Comparison of ENCODE assay signal across 23 mouse cellular contexts in the genomic region with DNA sequence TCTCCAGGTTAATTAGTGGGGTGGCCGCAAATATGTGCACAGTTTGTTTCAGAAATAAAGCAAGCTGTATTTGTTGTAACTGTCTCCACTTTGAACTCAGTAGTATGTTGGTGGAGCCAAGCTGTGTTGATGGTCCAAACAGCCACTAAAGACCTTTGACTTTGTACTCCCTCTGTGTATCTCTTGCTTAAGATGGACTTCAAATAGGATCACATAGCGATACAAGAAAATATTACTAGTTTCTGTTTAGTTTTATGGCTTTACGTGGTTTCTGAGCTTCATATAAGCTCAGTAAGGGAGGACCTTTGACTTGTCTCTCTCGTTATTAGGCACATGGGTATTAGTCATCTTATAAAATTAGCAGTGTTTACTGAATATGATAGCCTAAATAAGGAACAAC.
A peak's percentile ranks its signal among the peaks of the same experiment; 100 is the strongest.
DNase-seq lines count a peak whose midpoint lies in the region; ATAC-seq and TF ChIP-seq lines count a peak whose summit lies in the region.
"Had no signal": no experiment of that assay in that cellular context is flagged by ENCODE, and none has a peak within 500 bp of the region (broad histone marks: within the 10 kb centered on the region; RNA-seq: fewer than 3 reads in every experiment).

No protein-coding gene starts in this region.

- DNase-seq in liver, adult 2 months (ENCODE audit: extremely low read depth, low read depth, low spot score), result peak; percentile 97
- DNase-seq in liver, embryonic 11.5 days (ENCODE audit: low spot score), result no peak
- DNase-seq in frontal cortex, postnatal 36 days (ENCODE audit: low spot score in 2 of 2), result no peak
- DNase-seq: adrenal gland, adult 8-10 months; adrenal gland, postnatal 36 days; B cell, adult 2 months; cerebellum, adult 18-20 months; cerebellum, adult 9-11 months; cerebellum, postnatal 36 days; gastrocnemius, postnatal 14 days; heart, postnatal 14 days; kidney, adult 2 months had no signal

- no peak for TF ChIP-seq CTCF in liver, adult 2 months (IDR thresholded peaks at IDR 0.05; ENCODE audit: low read depth, low read length)
- no peak for TF ChIP-seq CTCF in bone marrow macrophage, adult 2 months (IDR thresholded peaks at IDR 0.05; ENCODE audit: low read depth, low read length)

- 19% methylated on average over 4 of the region's 4 CpGs for WGBS in liver, adult 2 months
- 87% methylated on average over 4 of the region's 4 CpGs for WGBS in liver, embryonic 11.5 days
- WGBS in intestine, embryonic 15.5 days, result 69% methylated on average over 4 of the region's 4 CpGs
- WGBS in forebrain, embryonic 15.5 days, result 87% methylated on average over 4 of the region's 4 CpGs

- no peaks in the 10 kb centered on the region for H3K9me3 ChIP-seq in liver, embryonic 11.5 days (ENCODE audit: control insufficient read depth, low read length)
- H3K9me3 ChIP-seq in intestine, embryonic 15.5 days, result no peaks in the 10 kb centered on the region
- H3K9me3 ChIP-seq in forebrain, embryonic 15.5 days, result no peaks in the 10 kb centered on the region
- H3K9me3 ChIP-seq: heart, embryonic 10.5 days; heart, embryonic 15.5 days; hindbrain, embryonic 15.5 days had no signal

- no peak for ATAC-seq in liver, embryonic 11.5 days (replicated peaks; ENCODE audit: low FRiP score)
- ATAC-seq in intestine, embryonic 15.5 days, result peak; percentile 64
- ATAC-seq in forebrain, embryonic 15.5 days (replicated peaks), result no peak
- ATAC-seq: CD4-positive, CD25-positive, alpha-beta regulatory T cell, adult 4 months; forebrain, embryonic 14.5 days; inflammation-experienced regulatory T-cells, adult 6 months had no signal

- H3K79me2 ChIP-seq in liver, adult 2 months (ENCODE audit: control insufficient read depth, insufficient read depth, low read length), result peaks cover 4% of the 10 kb centered on the region; the same call in 1 of the 2 replicates
- H3K79me2 ChIP-seq in myocyte (ENCODE audit: control insufficient read depth, insufficient read depth), result no peaks in the 10 kb centered on the region

- H3K4me2 ChIP-seq in liver, embryonic 11.5 days, result no peak overlapping the region
- no peak overlapping the region for H3K4me2 ChIP-seq in intestine, embryonic 15.5 days (replicated peaks)
- H3K4me2 ChIP-seq in myocyte (ENCODE audit: low read depth), result peak overlapping the region; percentile 39
- no peak overlapping the region for H3K4me2 ChIP-seq in forebrain, embryonic 15.5 days (replicated peaks)
- H3K4me2 ChIP-seq: heart, embryonic 15.5 days; hindbrain, embryonic 15.5 days had no signal

- no peaks in the 10 kb centered on the region for H3K27me3 ChIP-seq in liver, adult 2 months (ENCODE audit: control insufficient read depth, insufficient read depth, low read length)
- no peaks in the 10 kb centered on the region for H3K27me3 ChIP-seq in liver, embryonic 11.5 days (replicated peaks; ENCODE audit: control insufficient read depth, insufficient read depth, low read length)
- H3K27me3 ChIP-seq in intestine, embryonic 15.5 days (replicated peaks), result no peaks in the 10 kb centered on the region
- H3K27me3 ChIP-seq in myocyte (ENCODE audit: control insufficient read depth, insufficient read depth, insufficient read length), result no peaks in the 10 kb centered on the region
- H3K27me3 ChIP-seq in forebrain, embryonic 15.5 days, result no peaks in the 10 kb centered on the region
- H3K27me3 ChIP-seq: heart, embryonic 15.5 days; hindbrain, embryonic 15.5 days had no signal

- H3ac ChIP-seq in myocyte (ENCODE audit: control insufficient read depth, insufficient read length), result no peak overlapping the region

- peak overlapping the region; percentile 42; the same call in 1 of the 2 replicates for H3K4me3 ChIP-seq in liver, adult 2 months (ENCODE audit: insufficient read depth, low read depth, low read length)
- H3K4me3 ChIP-seq in liver, embryonic 11.5 days (ENCODE audit: low read depth, low read length), result no peak overlapping the region
- H3K4me3 ChIP-seq in bone marrow macrophage, adult 2 months (ENCODE audit: insufficient read depth, low read length), result no peak overlapping the region
- H3K4me3 ChIP-seq in intestine, embryonic 15.5 days (replicated peaks), result no peak overlapping the region
- no peak overlapping the region for H3K4me3 ChIP-seq in myocyte
- H3K4me3 ChIP-seq in forebrain, embryonic 15.5 days, result no peak overlapping the region
- H3K4me3 ChIP-seq: heart, embryonic 10.5 days; heart, embryonic 15.5 days; hindbrain, embryonic 15.5 days had no signal

- H3K27ac ChIP-seq in liver, adult 2 months (replicated peaks; ENCODE audit: insufficient read depth, low read depth, low read length), result peak overlapping the region; percentile 60
- H3K27ac ChIP-seq in liver, embryonic 11.5 days (ENCODE audit: low read depth, low read length), result no peak overlapping the region
- H3K27ac ChIP-seq in bone marrow macrophage, adult 2 months (ENCODE audit: insufficient read depth, low read depth, low read length), result peak overlapping the region; percentile 95
- H3K27ac ChIP-seq in intestine, embryonic 15.5 days, result no peak overlapping the region; the same call in 1 of the 2 replicates
- no peak overlapping the region for H3K27ac ChIP-seq in forebrain, embryonic 15.5 days (replicated peaks)
- H3K27ac ChIP-seq: heart, embryonic 10.5 days; heart, embryonic 15.5 days; hindbrain, embryonic 15.5 days had no signal

- peaks cover 18% of the 10 kb centered on the region for H3K4me1 ChIP-seq in liver, adult 2 months (ENCODE audit: control insufficient read depth, insufficient read depth, low read length)
- no peaks in the 10 kb centered on the region for H3K4me1 ChIP-seq in liver, embryonic 11.5 days (replicated peaks; ENCODE audit: control insufficient read depth, insufficient read depth, low read length)
- peaks cover 46% of the 10 kb centered on the region for H3K4me1 ChIP-seq in bone marrow macrophage, adult 2 months (ENCODE audit: control insufficient read depth, insufficient read depth, low read length)
- H3K4me1 ChIP-seq in intestine, embryonic 15.5 days (replicated peaks), result no peaks in the 10 kb centered on the region
- H3K4me1 ChIP-seq in forebrain, embryonic 15.5 days, result 0 out of 2 replicates have a peak, but pooled peaks cover 6% of the 10 kb centered on the region
- H3K4me1 ChIP-seq: hindbrain, embryonic 15.5 days had no signal

- H3K9ac ChIP-seq in liver, adult 2 months (ENCODE audit: low read depth, low read length), result no peak overlapping the region
- no peak overlapping the region for H3K9ac ChIP-seq in liver, embryonic 11.5 days (ENCODE audit: low read depth, low read length)
- no peak overlapping the region for H3K9ac ChIP-seq in intestine, embryonic 15.5 days
- no peak overlapping the region for H3K9ac ChIP-seq in forebrain, embryonic 15.5 days (replicated peaks)
- H3K9ac ChIP-seq: heart, embryonic 15.5 days; hindbrain, embryonic 15.5 days had no signal

- H3K36me3 ChIP-seq in liver, adult 2 months (ENCODE audit: control insufficient read depth, insufficient read depth, low read length), result no peaks in the 10 kb centered on the region
- H3K36me3 ChIP-seq in liver, embryonic 11.5 days (ENCODE audit: control insufficient read depth, insufficient read depth, low read length), result no peaks in the 10 kb centered on the region
- H3K36me3 ChIP-seq in intestine, embryonic 15.5 days, result no peaks in the 10 kb centered on the region
- no peaks in the 10 kb centered on the region for H3K36me3 ChIP-seq in myocyte (ENCODE audit: control insufficient read depth, insufficient read depth)
- no peaks in the 10 kb centered on the region for H3K36me3 ChIP-seq in forebrain, embryonic 15.5 days
- H3K36me3 ChIP-seq: G1E; heart, embryonic 10.5 days; heart, embryonic 15.5 days; hindbrain, embryonic 15.5 days had no signal

- no peak for TF ChIP-seq POLR2A in liver, adult 2 months (IDR thresholded peaks at IDR 0.05; ENCODE audit: extremely low read depth, insufficient read depth, low read length)
- TF ChIP-seq POLR2A in bone marrow macrophage, adult 2 months (IDR thresholded peaks at IDR 0.05; ENCODE audit: borderline replicate concordance, low read depth, low read length), result no peak
- no peak for TF ChIP-seq POLR2A in myocyte (IDR thresholded peaks at IDR 0.05; ENCODE audit: insufficient read length, low read depth)

TF ChIP-seq in myocyte, 11 proteins besides CTCF, POLR2A, EP300 and RAD21:
- no peak for TF ChIP-seq POLR2AphosphoS2 (IDR thresholded peaks at IDR 0.05; ENCODE audit: insufficient read length, low read depth)
- no peak for TF ChIP-seq MYOG (IDR thresholded peaks at IDR 0.05; ENCODE audit: control insufficient read depth in 1 of 3, insufficient read depth in 1 of 3, insufficient read length in 2 of 3, low read depth in 2 of 3)
- TF ChIP-seq TCF3 (IDR thresholded peaks at IDR 0.05; ENCODE audit: insufficient read length, low read depth), result no peak
- no peak for TF ChIP-seq MYOD1 (IDR thresholded peaks at IDR 0.05; ENCODE audit: control insufficient read depth in 1 of 3, insufficient read length in 2 of 3, low read depth in 2 of 3)
- TF ChIP-seq E2F4 (IDR thresholded peaks at IDR 0.05; ENCODE audit: insufficient read depth), result no peak
- no peak for TF ChIP-seq MAX (IDR thresholded peaks at IDR 0.05; ENCODE audit: low read depth)
- TF ChIP-seq REST (IDR thresholded peaks at IDR 0.05; ENCODE audit: insufficient read depth, insufficient read length), result no peak
- no peak for TF ChIP-seq SRF (IDR thresholded peaks at IDR 0.05; ENCODE audit: control insufficient read depth, insufficient read length, low read depth)
- no peak for TF ChIP-seq TCF12 (IDR thresholded peaks at IDR 0.05; ENCODE audit: insufficient read depth, poor library complexity, severe bottlenecking)
- TF ChIP-seq CEBPB (IDR thresholded peaks at IDR 0.05; ENCODE audit: insufficient read depth, poor library complexity, severe bottlenecking), result no peak

Comparison
In these comparisons a context has a peak if more than half of its experiments do, and no peak if none do; other contexts are left out.
1. H3K27ac ChIP-seq: peak in liver, adult 2 months (single experiment) and bone marrow macrophage, adult 2 months (single experiment); none in liver, embryonic 11.5 days (single experiment), intestine, embryonic 15.5 days (single experiment) and forebrain, embryonic 15.5 days (single experiment).